Mouse (Mus musculus): Measurements from ENCODE around the gene Pde4b. TPM values are rescaled to one million over a fixed set of nuclear protein-coding genes. Genes with fewer than 3 reads are reported as not detected.

Pde4b gene
- polyA plus RNA-seq (2012; rRNA removed): 3.9 and 4.8 TPM in 2 replicates

DNA sequence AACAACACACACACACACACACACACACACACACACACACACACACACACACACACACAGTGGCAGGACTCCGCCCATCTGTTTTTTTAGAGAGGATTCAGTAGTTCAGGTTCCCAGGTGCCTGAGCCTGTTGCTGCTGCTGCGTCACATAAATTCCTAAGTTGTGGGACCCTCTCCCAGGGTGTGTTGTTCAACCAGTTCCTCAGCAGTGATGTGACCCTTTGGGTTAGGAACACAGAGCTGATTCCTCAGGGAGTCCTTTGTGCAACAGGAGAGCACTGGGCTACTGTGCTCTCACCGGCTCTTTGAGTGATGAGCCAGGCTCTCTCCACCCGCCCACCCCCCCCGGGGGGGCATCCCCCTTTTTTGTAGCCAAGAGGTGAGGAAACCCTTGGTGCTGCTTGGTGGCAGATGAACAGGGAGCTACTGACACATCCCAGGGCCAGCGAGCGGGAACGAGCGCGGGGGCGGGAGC, at the start of gene Pde4b:
Gene Pde4b (plus strand): TSS at position 453 of the 475 bp plus-strand sequence.

Other genes with a start within 250 kb of the Pde4b start
- not detected in 2 replicates for gene B020004J07Rik, start 243.5 kb upstream of the Pde4b start, polyA plus RNA-seq (2012; rRNA removed)
- not detected in 2 replicates for gene C130073F10Rik, start 193.8 kb upstream of the Pde4b start, polyA plus RNA-seq (2012; rRNA removed)
- not detected in 2 replicates for gene Gm12800, start 178.4 kb upstream of the Pde4b start, polyA plus RNA-seq (2012; rRNA removed)
- not detected in 2 replicates for gene Gm12794, start 147.1 kb upstream of the Pde4b start, polyA plus RNA-seq (2012; rRNA removed)
- not detected in 2 replicates for gene Gm12790, start 106.5 kb upstream of the Pde4b start, polyA plus RNA-seq (2012; rRNA removed)
- gene Gm12789, start 100.9 kb upstream of the Pde4b start, polyA plus RNA-seq (2012; rRNA removed): not detected in 2 replicates

Measured in liver, embryonic 18 days (tissue).